ENCODE assay signal across 8 mouse cellular contexts in genomic region chr6:47920447-47921340, GRCm38 (mm10). TPM values are rescaled to one million over a fixed set of nuclear protein-coding genes. Genes with fewer than 3 reads are reported as not detected.
DNase-seq lines count a peak whose midpoint lies in the region; ATAC-seq lines count a peak whose summit lies in the region.

Zfp212 (plus strand) TSS chr6:47920476.

- peak within 1 kb of the TSS; percentile 92 for H3K9ac ChIP-seq in intestine, embryonic 16.5 days (ENCODE audit: low read depth, low read length)

- peak within 1 kb of the TSS; percentile 98 for H3K27ac ChIP-seq in intestine, embryonic 16.5 days (ENCODE audit: low read length)
- peak within 1 kb of the TSS; percentile 96 for H3K27ac ChIP-seq in midbrain, embryonic 10.5 days (replicated peaks)

- H3K9me3 ChIP-seq in intestine, embryonic 16.5 days (ENCODE audit: control insufficient read depth, low read length) = no peaks in the 10 kb centered on the region
- no peaks in the 10 kb centered on the region for H3K9me3 ChIP-seq in midbrain, embryonic 10.5 days (replicated peaks)

- peak; percentile 91 for DNase-seq in adrenal gland, postnatal 10 days
- peak; percentile 92 for DNase-seq in embryo, embryonic 9.5 days (ENCODE audit: extremely low spot score)
- peak; percentile 59 to 85 for DNase-seq in gastrocnemius, postnatal 4 days (ENCODE audit: low spot score in 2 of 2)
- DNase-seq in left cerebral cortex, postnatal 36 days (ENCODE audit: low spot score in 2 of 2) = peak; percentile 89 to 91
- DNase-seq in midbrain, embryonic 10.5 days (ENCODE audit: low spot score) = peak; percentile 92
- DNase-seq in right cerebral cortex, postnatal 36 days (ENCODE audit: low spot score in 2 of 2) = peak; percentile 86 to 87
- DNase-seq in urinary bladder, postnatal 4 days (ENCODE audit: low spot score in 2 of 2) = peak; percentile 82 to 84

- ATAC-seq in intestine, embryonic 16.5 days = peak; percentile 90

- peak within 1 kb of the TSS; percentile 62 for H3K4me2 ChIP-seq in intestine, embryonic 16.5 days (ENCODE audit: low read depth, low read length)

- intact Hi-C loops in left cerebral cortex, postnatal 36 days (cut with DNase I) = loop anchor here (5.0 kb wide), 1 partner anchor 43 kb away; the partner anchor contains the start of gene Zfp282

- WGBS in intestine, embryonic 16.5 days = under 1% methylated on average over 67 of the region's 67 CpGs
- WGBS in midbrain, embryonic 10.5 days = under 1% methylated on average over 67 of the region's 67 CpGs

- no peaks in the 10 kb centered on the region for H3K27me3 ChIP-seq in intestine, embryonic 16.5 days (replicated peaks; ENCODE audit: control insufficient read depth, insufficient read depth, low read length)
- H3K27me3 ChIP-seq in midbrain, embryonic 10.5 days (ENCODE audit: low read depth, poor library complexity, severe bottlenecking) = no peaks in the 10 kb centered on the region

- peaks cover 14% of the 10 kb centered on the region for H3K4me1 ChIP-seq in intestine, embryonic 16.5 days (ENCODE audit: control insufficient read depth, insufficient read depth, low read length)
- peaks cover 15% of the 10 kb centered on the region for H3K4me1 ChIP-seq in midbrain, embryonic 10.5 days

- no peaks in the 10 kb centered on the region for H3K36me3 ChIP-seq in intestine, embryonic 16.5 days (ENCODE audit: control insufficient read depth, insufficient read depth, low read length)
- peaks cover 4% of the 10 kb centered on the region; the same call in 1 of the 2 replicates for H3K36me3 ChIP-seq in midbrain, embryonic 10.5 days

- H3K4me3 ChIP-seq in intestine, embryonic 16.5 days (ENCODE audit: low read length) = peak within 1 kb of the TSS; percentile 56
- H3K4me3 ChIP-seq in midbrain, embryonic 10.5 days = peak within 1 kb of the TSS; percentile 89

RNA-seq across cellular contexts. Expression of gene Zfp212, which starts in this region (rescaled TPM):
- total RNA-seq in adrenal gland, postnatal 10 days (2021) = 10 to 100 TPM; 14.0 to 17.7 TPM
- total RNA-seq in gastrocnemius, postnatal 4 days (2021) = 10 to 100 TPM; 13.0 to 14.5 TPM
- 12.2 TPM in 2 replicates for polyA plus RNA-seq in intestine, embryonic 16.5 days (2015; fragmentation: Nextera tagmentation; extraction: Ambion mirVana)
- total RNA-seq in left cerebral cortex, postnatal 36 days (2021) = 10 to 100 TPM; 16.6 to 19.5 TPM
- 21.6 and 22.6 TPM in 2 replicates for polyA plus RNA-seq in midbrain, embryonic 10.5 days (2016; fragmentation: Nextera tagmentation; extraction: Ambion mirVana)

Comparison
In these comparisons a context has a peak if more than half of its experiments do, and no peak if none do; other contexts are left out.
1. Peak in every context shown above with its lines: DNase-seq, ATAC-seq, H3K4me3 ChIP-seq and H3K27ac ChIP-seq.